Mouse (Mus musculus) kidney, adult 2 months (tissue): Measurements from ENCODE around the gene Galnt10.
A peak's percentile ranks its signal among the peaks of the same experiment; 100 is the strongest.

Source experiments
- CTCF ChIP-seq: fragments of 200-500 bp; conservative IDR thresholded peaks from 2 replicates; pipeline ENCODE4 v1.5.1; 2011; ENCODE audit warnings: low read depth, mild to moderate bottlenecking, control low read depth, low read length, moderate library complexity, mixed read lengths; ENCODE audit not compliant: insufficient read depth, insufficient read length
- POLR2A ChIP-seq: fragments of 200-500 bp; IDR thresholded peaks from one replicate; pipeline ENCODE4 v1.6.1; 2011; ENCODE audit warnings: low read depth, low read length, control low read depth

DNA sequence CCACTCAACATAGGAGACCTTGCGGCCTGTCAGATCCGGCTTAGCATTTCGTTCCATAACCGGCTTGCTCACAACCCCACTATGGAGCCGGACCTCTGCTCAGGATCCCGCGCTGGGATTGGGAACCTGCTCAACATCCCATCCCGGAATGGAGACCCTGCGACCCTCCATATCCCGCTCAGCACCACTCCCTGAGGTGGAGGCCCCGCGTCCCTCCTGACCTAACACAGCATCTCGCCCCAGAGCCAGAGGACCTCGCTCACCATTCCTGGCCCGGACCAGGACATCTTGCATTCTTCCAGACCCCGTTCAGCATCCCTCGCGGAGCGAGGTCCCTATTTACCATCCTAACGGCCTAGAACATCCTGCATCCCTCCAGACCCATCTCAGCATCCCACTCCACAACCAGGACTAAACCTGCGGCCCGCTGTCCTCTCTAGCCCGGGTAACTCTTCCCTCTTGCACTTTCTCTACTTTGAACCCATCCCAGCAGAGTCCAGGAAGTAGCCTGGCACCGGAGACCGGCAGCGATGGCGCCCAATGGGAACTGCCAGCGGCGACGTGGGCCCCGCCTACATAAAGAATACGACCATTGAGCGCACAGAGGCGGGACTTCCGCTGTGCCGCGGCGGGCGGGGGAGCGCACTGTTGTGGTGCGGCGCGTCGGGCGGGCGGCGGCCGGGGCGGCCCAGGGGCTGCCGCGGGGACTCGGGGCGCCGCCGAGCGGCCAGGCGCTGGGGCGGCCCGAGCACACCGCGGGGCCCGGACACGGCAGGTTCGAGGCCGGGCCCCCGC, 155.9 kb downstream of the Galnt10 start, which contains the start of gene Sap30l:
- no peak for TF ChIP-seq CTCF
- peak; percentile 90 for TF ChIP-seq POLR2A
